Mouse (Mus musculus) urinary bladder, postnatal 14 days (tissue): ENCODE measurements around the gene Terf2ip.

Source experiments
- DNase-seq: peaks from one replicate; pipeline ENCODE4 v3.0.0; 2021; ENCODE audit warnings: low spot score

Gene Terf2ip

GRCm38 (mm10) chr8:112009558-112009957 is 1.6 kb upstream of the Terf2ip start:
- no peak for DNase-seq

- DNase-seq = peak; percentile 40
Measured at GRCm38 (mm10) chr8:112011816-112012242, 631 bp downstream of the Terf2ip start.

- no peak for DNase-seq
Measured at GRCm38 (mm10) chr8:112014936-112015335, 3.7 kb downstream of the Terf2ip start, which contains the start of gene Gm6793. Gm6793 (minus strand) TSS chr8:112015036.

GRCm38 (mm10) chr8:112029455-112029854 is 18.3 kb downstream of the Terf2ip start:
- DNase-seq = no peak

- no peak for DNase-seq
Measured at GRCm38 (mm10) chr8:112030663-112031062, 19.5 kb downstream of the Terf2ip start.

- no peak for DNase-seq
Measured at GRCm38 (mm10) chr8:112033071-112033470, 21.9 kb downstream of the Terf2ip start.

GRCm38 (mm10) chr8:112034603-112035002 is 23.4 kb downstream of the Terf2ip start:
- peak; percentile 18 for DNase-seq

- DNase-seq = no peak
Measured at GRCm38 (mm10) chr8:112037521-112037920, 26.3 kb downstream of the Terf2ip start.

- DNase-seq = no peak
Measured at GRCm38 (mm10) chr8:112045182-112045581, 34.0 kb downstream of the Terf2ip start.

GRCm38 (mm10) chr8:112045896-112046295 is 34.7 kb downstream of the Terf2ip start:
- peak; percentile 82 for DNase-seq

GRCm38 (mm10) chr8:112048293-112048692 is 37.1 kb downstream of the Terf2ip start:
- no peak for DNase-seq

- no peak for DNase-seq
Measured at GRCm38 (mm10) chr8:112049984-112050383, 38.8 kb downstream of the Terf2ip start.

- DNase-seq = no peak
Measured at GRCm38 (mm10) chr8:112051537-112051936, 40.3 kb downstream of the Terf2ip start.

- no peak for DNase-seq
Measured at GRCm38 (mm10) chr8:112054456-112054855, 43.3 kb downstream of the Terf2ip start.

GRCm38 (mm10) chr8:112061372-112061771 is 50.2 kb downstream of the Terf2ip start:
- peak; percentile 10 for DNase-seq
